Mouse (Mus musculus): ENCODE measurements at regions not wholly inside any gene's neighbourhood (a gene's known extent, or its start where the extent isn't known, plus 50 kb on each side); places are given as distances from the start of the nearest gene placed in this dataset.

- no peak for DNase-seq (ENCODE audit: low spot score)
Measured at GRCm38 (mm10) chr2:117977033-117977432, 134.6 kb upstream of the Thbs1 start.

DNA sequence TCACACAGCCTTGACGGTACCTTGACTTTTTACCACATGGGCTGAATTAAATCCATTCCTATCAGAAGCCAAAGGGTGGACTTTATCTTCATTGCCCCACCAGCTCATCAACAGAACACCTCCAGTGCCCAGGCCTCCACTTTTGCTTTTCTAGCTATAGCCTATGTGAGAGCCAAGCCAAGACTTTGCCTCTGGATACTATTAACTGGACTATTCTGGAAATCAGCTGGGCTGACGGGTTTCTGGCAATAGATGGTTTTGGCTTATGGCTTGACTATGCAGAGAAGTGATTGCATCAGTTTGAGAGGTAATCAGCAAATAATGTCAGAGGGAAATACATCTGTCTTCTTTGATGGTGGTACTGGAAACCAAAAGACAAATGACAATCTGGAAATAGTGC, 130.8 kb upstream of the Thbs1 start:
- no peak for DNase-seq (ENCODE audit: low spot score)

DNA sequence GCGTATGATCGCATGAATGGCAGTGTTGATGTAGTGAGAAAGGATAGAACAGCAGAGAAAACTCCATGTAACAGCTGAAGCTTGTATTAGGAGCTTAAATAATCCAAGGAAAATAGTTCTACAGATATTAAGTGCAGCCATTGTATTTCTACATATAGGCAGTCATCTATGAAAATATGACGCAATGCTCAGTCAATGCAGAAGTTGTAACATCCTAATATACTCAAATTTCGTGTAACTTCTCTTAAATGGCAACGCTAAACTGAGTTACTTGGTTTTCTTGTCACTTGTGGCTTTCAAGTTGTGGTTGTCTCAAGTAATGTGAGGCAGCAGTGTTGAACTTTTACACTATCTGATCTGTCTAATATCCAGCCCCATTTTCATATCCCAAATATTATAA, 127.1 kb upstream of the Thbs1 start:
- DNase-seq (ENCODE audit: low spot score) = no peak

- DNase-seq (ENCODE audit: low spot score) = no peak
Measured at GRCm38 (mm10) chr2:117987426-117988215, 124.1 kb upstream of the Thbs1 start.

- DNase-seq (ENCODE audit: low spot score) = no peak
Measured at GRCm38 (mm10) chr2:117988396-117989173, 123.1 kb upstream of the Thbs1 start.

DNA sequence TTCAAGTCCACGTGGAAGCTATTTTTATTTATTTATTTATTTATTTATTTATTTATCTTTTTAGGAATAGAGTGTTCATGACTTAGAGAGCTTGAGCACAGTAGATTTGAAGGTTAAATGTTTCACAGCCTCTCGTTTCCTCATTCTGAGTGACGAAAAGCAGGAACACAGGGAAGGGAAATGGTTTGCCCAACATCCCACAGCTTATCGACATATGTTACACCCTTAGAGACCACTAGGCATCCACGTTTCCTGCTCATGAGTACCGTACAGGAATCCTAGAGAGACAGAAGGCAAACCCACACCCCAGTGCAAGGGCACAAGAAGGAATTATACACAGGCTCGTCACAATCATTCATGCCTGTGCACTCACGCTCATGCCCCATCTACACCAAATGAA, 122.5 kb upstream of the Thbs1 start:
- no peak for DNase-seq (ENCODE audit: low spot score)

- no peak for DNase-seq (ENCODE audit: low spot score)
Measured at GRCm38 (mm10) chr2:117996130-117997083, 115.3 kb upstream of the Thbs1 start.

DNA sequence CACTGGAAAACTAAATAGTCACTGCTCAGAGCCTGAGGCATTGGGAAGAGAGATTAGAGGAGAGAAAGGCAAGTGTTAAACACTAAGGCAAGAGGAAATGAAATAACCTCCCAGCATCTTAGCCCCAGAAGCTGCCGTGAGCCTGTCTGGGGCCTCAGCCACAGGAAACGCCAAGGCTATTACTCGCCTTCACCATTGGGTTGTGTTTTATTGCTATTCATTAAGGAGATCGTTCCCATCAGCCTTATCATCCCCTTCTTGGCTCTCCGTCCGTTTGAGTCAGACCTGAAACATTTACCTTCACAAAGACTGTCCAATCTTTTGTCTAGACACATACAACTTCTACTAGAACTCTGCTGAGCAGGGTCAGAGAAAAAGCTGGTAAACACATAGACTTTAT, 112.0 kb upstream of the Thbs1 start:
- no peak for DNase-seq (ENCODE audit: low spot score)

DNA sequence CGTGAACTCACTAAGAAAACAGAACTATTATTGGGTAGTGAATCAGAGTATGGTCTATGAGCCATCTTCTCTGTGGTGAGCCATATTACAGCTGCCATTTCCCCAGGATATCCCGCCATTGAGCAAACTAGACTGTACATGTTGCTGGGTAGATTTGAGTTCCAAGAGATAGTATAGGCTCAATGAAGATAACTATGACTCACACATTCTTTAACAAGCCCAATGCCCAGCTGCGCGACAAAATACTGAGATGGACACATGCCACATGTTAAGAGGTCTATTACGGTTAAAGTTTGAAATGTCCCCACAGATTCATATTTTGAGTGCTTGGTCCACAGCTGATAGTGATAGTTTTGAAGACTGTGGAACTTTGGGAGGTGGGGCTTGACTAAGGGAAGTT, 107.5 kb upstream of the Thbs1 start:
- no peak for DNase-seq (ENCODE audit: low spot score)

- DNase-seq (ENCODE audit: low spot score) = no peak
Measured at GRCm38 (mm10) chr2:118007539-118008427, 103.9 kb upstream of the Thbs1 start.

GRCm38 (mm10) chr2:118011679-118012078, 100.0 kb upstream of the Thbs1 start:
- no peak for DNase-seq (ENCODE audit: low spot score)

- DNase-seq (ENCODE audit: low spot score) = no peak
Measured at GRCm38 (mm10) chr2:118012211-118012610, 99.5 kb upstream of the Thbs1 start.

- DNase-seq (ENCODE audit: low spot score) = no peak
Measured at GRCm38 (mm10) chr2:118013156-118013555, 98.5 kb upstream of the Thbs1 start.

GRCm38 (mm10) chr2:118015182-118015581, 96.5 kb upstream of the Thbs1 start:
- DNase-seq (ENCODE audit: low spot score) = no peak

DNA sequence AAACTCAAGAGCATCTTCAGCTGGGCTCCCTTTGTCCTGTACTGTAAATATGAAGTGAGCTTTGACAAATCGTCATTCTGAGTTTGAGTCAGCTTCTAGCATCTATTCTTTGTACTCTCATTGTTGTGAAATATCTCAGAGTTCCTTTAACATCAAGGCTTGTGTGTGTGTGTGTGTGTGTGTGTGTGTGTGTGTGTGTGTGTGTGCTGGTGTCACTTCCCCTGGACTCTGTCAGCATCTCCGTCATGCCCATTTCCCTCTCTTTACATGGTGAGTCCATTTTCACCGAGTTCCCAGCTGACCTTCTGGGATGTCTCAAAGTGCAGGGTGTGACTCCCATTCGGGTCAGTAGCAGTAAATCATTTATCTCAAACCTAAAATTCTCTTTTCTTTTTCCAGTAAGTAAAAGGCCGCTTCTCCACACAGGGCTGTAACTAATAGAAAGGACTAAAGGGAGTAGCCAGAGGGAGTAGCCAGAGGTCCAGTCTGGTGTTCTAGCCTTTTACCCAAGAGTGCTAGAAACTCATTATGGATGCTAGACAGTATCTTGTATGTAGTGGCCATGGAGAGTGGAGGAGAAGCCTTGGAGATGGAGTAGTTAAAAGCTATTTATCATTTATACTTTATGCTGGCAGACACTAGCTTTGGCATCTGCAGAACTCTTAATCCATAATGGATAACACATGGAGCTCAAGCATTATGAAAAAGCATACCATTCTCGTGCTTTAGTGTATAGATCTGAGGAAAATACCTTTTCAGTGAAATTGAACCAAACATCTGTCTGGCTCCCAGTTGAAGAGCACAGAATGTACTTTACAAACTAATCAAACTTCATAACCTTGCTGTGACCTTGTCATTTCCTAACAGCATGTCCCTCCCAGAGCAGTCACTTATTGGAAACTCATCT, 85.6 kb upstream of the Thbs1 start:
- no peak for DNase-seq (ENCODE audit: low spot score)

DNA sequence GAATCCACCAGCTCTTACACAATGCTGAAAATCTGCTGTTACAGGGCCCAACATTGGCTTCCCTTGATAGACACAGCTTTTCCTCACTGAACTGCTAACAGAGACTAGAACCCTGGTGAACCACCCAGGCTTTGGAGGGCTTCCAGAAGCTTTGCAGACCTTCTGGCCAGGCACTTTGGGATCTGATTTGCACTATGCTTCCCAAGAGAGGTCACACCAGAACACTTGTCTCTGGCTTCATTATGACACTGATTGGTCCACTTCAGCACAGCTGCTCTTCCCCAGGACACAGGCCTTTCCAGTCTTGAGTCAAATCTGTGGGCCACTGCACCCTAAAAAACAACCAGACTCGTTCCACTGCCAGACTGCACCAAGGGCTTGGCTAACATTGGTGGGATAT, 82.8 kb upstream of the Thbs1 start:
- no peak for DNase-seq (ENCODE audit: low spot score)

GRCm38 (mm10) chr2:118029470-118030108, 82.1 kb upstream of the Thbs1 start:
- DNase-seq (ENCODE audit: low spot score) = no peak

GRCm38 (mm10) chr2:118031662-118032061, 80.0 kb upstream of the Thbs1 start:
- no peak for DNase-seq (ENCODE audit: low spot score)

DNA sequence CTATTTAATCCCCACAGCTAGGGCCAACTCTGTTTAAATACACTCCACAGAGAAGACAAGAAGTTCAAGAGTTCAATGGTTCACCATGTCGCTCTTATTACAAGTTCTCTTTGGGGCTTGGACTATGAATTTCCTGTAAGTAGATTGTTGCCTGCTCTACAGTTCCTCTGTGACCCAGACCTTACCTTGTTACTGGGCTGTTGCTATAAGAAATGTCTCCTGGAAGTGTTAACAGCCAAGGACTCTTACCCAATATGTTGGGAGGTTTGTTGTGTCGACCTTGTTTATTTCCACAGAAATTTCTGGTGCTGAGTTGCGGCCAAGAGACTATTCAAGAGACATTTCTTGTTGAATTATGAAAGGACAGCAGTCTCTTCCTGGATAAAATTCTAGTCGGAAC, 78.3 kb upstream of the Thbs1 start:
- DNase-seq (ENCODE audit: low spot score) = no peak

DNA sequence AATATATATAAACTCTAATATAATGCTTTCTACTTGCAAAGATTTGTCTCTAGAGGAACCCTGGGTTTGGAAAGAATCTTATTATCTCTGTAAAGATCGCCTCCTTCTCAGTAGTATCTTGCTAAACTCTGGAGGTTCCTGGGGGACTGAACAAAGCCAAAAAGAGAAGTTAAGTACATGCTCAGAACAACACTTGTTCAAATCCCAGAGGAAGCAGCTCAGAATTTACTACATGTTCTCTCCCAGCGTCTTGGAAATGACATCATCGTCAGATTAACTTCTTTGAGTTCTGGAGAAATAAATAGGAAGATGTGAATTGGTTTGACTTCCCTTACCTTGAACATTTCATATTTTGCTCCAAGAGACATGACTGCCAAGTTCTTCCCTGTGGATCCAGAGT, 77.7 kb upstream of the Thbs1 start:
- no peak for DNase-seq (ENCODE audit: low spot score)
